Mouse (Mus musculus) frontal cortex, postnatal 25 days (tissue): ENCODE data around the gene B3galt6.
A peak's percentile ranks its signal among the peaks of the same experiment; 100 is the strongest.

Experiments used
- DNase-seq, 2 experiments: peaks; one replicate each; pipeline ENCODE4 v3.0.0; 2022; ENCODE audit warnings: low spot score in 2 of 2

B3galt6 gene

DNA sequence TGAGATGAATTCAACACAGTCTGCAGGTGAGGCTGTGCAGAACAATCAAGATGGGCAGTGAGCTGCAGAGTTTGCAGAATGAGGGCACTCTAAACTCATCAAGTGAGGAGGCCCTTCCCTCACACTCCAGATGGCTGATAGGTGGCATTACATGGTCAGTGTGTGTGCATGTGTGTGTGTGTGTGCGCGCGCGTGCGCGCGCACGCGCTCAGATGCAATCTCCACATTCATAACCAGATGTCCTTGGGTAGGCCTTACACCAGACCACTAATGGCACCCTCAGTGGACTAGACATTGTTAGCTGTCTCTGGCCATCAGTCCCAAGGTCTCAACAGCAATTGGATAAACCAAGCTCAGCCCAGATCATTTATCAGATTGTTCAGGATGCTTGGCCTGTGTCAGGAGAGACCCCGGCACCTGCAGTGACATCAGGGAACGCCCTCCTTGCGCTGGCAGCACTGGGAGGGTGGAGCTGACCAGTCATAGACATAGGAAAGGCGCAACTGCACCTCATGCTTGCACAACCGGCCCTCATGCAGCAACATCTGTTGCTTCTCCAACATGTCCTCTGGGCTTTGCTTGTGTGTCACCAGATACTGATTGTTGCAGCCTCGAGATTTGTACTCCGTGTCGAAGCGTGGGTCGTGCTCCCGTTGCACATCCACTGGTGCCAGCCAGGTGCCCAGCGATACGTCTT, 1.1 kb downstream of the B3galt6 start:
- no peak for DNase-seq

- DNase-seq, result no peak
Measured at GRCm38 (mm10) chr4:155983788-155984187, 8.7 kb downstream of the B3galt6 start.

- no peak for DNase-seq
Measured at GRCm38 (mm10) chr4:155981436-155982082, 10.9 kb downstream of the B3galt6 start.

DNA sequence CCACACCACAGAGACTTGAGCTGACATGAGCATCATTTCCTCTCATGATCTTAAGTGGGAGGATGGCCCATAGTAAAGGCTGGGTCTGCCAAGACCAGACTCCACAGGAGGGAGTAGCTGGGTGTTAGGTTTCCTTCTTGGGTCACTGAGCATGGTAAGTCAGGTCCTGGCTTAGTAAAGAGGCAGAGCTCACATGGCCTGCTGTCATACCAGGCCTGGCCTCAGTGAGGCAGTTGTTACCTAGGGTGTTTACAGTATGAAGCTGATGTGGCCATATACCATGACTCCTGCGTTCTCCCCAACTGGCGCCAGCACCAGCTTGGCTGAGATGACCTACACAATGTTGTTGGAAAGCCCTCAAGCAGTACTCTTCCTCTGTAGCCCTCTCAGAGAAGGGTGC, 19.2 kb downstream of the B3galt6 start:
- DNase-seq, result no peak

DNA sequence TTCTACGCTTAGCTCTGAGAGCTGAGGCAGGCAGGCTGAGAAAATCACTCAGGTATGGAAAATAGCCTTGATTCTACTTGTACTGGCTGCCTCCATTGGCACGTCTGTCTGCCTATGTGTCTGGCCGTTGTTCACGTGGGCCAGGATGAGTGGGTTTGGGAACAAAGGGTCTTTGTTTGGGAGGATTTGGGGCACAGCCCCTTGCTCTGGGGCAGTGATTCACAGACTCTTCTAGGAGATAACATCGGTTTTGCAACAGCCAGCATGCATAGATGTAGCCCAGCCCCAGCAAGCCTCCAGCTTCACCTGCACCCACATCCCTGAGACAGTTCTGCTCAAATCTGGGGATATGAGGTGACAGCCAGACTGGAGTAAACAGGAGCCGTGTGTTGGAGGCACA, 19.8 kb downstream of the B3galt6 start:
- DNase-seq, result no peak

- no peak for DNase-seq
Measured at GRCm38 (mm10) chr4:155970286-155970685, 22.2 kb downstream of the B3galt6 start.

DNA sequence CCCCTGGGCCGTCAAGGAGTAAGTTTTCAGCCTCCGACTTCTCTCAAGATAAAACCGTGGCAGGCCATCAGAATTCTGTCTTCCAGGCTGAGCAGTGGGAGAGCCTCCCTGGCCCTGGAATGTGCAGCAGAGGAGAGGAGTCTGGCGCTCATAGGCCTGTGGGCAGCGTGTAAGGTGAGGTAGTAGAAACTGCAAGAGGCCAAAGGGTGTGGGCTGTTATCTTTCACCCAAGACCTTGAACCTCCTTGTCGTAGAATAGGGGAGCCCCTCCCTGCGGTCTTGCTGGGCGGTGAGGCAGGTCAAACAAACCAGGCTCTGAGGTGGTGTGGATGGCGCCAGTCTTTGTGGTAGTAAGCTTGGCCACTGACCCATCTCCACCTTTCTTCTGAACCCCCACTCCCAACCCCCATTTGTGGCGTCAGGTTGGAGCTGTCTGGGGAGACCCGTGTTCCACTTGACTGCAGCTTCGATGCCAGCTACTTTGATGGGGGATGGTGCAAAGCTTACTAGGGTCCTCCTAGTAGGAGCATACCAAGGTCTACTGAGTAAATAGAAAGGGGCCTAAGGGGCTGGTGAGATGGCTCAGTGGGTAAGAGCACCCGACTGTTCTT, 23.3 kb downstream of the B3galt6 start:
- DNase-seq, result no peak

DNA sequence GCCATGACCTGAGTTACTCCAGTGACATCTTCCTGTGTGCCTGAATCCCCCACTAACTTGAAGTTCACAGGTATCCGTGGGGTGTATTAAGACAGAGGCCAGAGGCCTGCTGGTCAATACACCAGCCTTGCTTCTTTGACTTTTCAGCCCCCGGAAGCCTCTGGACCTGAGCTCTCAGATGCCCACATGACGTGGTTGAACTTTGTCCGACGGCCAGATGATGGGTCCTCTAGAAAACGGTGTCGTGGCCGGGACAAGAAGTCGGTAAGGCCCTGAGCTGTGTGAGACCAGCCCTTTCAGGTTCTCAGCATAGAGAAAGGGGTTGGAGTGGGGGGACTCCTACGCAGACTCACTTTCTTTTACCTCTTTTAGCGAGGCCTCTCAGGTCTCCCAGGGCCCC, 28.1 kb downstream of the B3galt6 start:
- DNase-seq, result no peak

DNA sequence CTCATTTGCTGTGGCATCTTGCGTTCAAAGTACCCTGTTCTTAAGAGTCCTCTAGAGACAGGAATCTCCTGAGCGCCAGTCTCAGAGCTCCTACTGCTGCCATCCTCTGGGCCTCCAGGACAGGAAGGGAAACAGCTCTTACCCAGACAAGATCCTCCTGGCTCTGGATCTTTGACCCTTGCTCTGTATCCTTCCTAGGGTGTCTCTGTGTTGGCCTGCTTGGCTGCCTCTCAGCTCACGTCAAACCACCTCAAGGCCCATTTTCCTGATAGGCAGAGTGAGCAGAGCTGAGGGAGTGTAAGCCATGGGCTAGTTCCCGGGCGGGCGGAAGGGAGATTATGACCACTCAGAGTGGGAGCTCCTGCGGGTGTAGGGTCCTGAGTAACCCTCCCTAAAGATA, 29.3 kb downstream of the B3galt6 start:
- DNase-seq, result no peak

- peak in 1 of 2 experiments; percentile 10 for DNase-seq
Measured at GRCm38 (mm10) chr4:155962167-155962971, 30.1 kb downstream of the B3galt6 start, which contains the start of gene C1qtnf12. Gene C1qtnf12 (plus strand): TSS chr4:155962318.

DNA sequence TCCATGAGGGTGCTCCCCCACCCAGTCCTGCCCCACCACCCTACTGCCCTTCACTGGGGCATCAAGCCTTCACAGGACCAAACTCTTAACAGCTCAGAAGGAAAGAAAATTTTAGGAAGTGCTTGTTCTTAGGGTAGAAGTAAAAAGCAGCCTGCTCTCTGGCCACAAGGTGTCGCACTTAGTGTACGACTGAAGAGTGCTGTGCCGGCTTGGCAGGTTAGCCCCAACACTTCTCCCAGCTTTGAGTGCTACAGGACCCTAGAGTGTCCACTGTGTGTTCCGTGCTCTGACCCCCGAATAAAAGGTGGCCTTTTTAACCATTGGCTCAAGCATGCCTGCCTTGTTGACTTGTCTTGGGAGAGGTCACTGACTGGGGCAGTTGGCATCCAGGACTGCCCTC, 33.2 kb downstream of the B3galt6 start:
- DNase-seq, result peak; percentile 47 to 52

DNA sequence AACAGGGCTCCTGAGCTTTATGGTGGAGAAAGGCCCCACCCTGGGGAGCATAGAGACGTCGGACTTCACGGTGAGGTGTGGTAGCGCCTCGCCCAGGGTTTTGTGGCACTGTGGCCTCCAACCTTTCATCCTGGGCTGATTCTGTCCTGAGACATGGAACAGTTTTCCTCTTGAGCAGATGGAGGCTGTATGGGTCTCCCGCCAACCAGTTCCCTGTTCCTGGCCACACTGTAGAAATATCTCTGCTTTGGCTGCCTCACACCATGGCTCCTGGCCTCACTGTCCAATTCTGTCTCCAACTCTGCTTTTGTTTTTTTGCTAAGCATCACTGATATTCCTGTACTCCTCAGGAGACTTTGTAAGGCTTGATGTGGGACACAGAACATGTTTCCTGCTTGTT, 37.0 kb downstream of the B3galt6 start:
- no peak for DNase-seq

DNA sequence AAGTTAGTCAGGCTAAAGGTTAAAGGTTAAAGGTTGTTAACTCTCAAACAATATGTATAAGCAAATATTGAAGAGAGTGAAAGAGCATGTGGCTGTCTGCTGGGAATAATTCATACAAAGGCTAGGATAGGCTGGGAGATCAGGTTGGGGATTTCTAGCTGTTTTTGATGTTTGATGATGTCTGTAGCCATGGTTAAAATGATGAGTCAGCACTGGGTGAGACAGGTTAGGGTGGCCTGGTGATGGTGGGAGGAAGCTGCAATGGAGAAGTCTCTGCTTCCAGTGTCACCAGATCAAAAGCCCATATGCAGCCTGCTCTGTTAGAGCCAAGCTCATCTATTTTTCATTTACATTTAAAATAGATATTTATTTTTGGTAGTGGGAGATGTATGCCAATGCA, 45.4 kb downstream of the B3galt6 start:
- no peak for DNase-seq

GRCm38 (mm10) chr4:155944271-155944670, 48.2 kb downstream of the B3galt6 start:
- no peak for DNase-seq

DNA sequence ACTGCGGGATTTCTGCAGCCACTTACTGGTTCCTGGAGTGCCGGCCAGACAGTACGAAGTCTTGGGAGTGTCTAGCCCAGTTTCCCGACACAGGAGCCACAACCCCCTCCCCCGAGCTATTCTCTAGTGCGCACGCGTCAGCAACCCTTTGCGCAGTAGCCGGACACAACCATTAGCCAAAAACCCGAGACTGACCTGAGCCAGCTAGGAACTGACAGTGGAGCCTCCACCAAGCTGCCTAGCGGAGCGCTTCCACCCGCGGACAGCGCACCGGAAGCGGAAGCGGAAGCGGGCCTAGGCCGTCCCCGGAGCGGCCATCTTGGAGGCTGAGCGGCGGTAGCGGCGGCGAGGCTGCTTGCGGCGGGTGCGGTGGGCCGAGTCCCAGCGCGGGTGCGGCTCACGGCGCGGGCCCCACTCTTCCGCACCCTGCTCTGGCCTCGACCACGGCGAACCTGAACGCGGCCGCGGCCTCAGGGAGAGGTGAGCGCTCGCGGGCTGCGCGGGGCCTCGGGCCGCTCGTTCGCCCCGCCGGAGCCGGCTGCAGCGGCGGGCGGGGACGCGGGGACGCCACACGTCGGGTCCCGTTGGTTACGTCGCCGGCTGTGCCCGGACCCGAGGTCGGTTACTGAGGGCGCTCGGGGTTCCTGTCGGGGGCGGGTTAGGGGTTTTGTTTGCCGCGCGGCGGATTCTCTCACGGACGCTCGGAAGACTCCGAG, 48.8 kb downstream of the B3galt6 start, which contains the start of gene Ube2j2:
TSS of gene Ube2j2 (plus strand) at position 298 of the 716 bp plus-strand sequence.
- DNase-seq, result peak; percentile 97 to 98

DNA sequence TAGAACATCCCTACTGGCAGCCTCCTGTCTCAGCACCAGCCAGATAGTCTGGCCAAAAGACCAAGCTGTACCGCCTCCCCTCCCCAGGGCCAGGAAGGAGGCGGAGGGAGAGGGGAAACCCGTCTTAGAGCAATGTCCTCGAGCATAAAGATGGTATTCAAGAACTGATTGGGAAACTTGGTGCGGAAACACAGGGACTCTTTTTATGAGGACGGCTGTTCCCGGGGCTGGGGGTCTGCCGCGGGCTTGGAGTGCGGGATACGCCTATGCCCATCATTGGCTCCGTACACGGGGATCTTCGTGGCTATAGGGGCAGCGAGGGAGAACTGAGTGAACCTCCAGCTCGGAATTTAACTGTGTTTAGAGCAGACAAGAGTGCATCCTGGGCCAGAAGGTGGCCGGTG, 49.4 kb downstream of the B3galt6 start:
- peak in 1 of 2 experiments; percentile 20 for DNase-seq
